Mouse (Mus musculus): ENCODE measurements at regions not wholly inside any gene's neighbourhood (a gene's known extent, or its start where the extent isn't known, plus 50 kb on each side); places are given as distances from the start of the nearest gene placed in this dataset.

- ATAC-seq (replicated peaks; ENCODE audit: low FRiP score, low read depth) (no peak), DNase-seq (ENCODE audit: low spot score) (no peak)
- H3K36me3 ChIP-seq (ENCODE audit: insufficient read depth, low read length): no peaks in the 10 kb centered on the region
- H3K27me3 ChIP-seq (ENCODE audit: insufficient read depth, low read length): no peaks in the 10 kb centered on the region
- no peak overlapping the region for H3K4me3 ChIP-seq (replicated peaks; ENCODE audit: low read depth, low read length)
- H3K9ac ChIP-seq (ENCODE audit: low read depth, low read length): no peak overlapping the region
- H3K4me2 ChIP-seq (ENCODE audit: low read length): no peak overlapping the region
- H3K27ac ChIP-seq: no peak overlapping the region
- TF ChIP-seq CTCF (IDR thresholded peaks at IDR 0.05; ENCODE audit: low read depth): no peak
- no peaks in the 10 kb centered on the region for H3K4me1 ChIP-seq (replicated peaks; ENCODE audit: insufficient read depth, low read length)
- WGBS: 55% methylated on average over 3 of the region's 3 CpGs
- no peaks in the 10 kb centered on the region for H3K9me3 ChIP-seq (replicated peaks; ENCODE audit: low read length)
Observed at GRCm38 (mm10) chr1:143504066-143504440, 136.4 kb upstream of the B3galt2 start.

- H3K9ac ChIP-seq (ENCODE audit: low read depth, low read length): no peak overlapping the region
- ATAC-seq (replicated peaks; ENCODE audit: low FRiP score, low read depth) (no peak), DNase-seq (ENCODE audit: low spot score) (no peak)
- H3K4me1 ChIP-seq (replicated peaks; ENCODE audit: insufficient read depth, low read length): no peaks in the 10 kb centered on the region
- H3K9me3 ChIP-seq (replicated peaks; ENCODE audit: low read length): no peaks in the 10 kb centered on the region
- H3K4me3 ChIP-seq (replicated peaks; ENCODE audit: low read depth, low read length): no peak overlapping the region
- no peaks in the 10 kb centered on the region for H3K27me3 ChIP-seq (ENCODE audit: insufficient read depth, low read length)
- no peak overlapping the region for H3K4me2 ChIP-seq (ENCODE audit: low read length)
- 94% methylated on average over 1 of the region's 1 CpGs for WGBS
- no peak overlapping the region for H3K27ac ChIP-seq
- H3K36me3 ChIP-seq (ENCODE audit: insufficient read depth, low read length): no peaks in the 10 kb centered on the region
- no peak for TF ChIP-seq CTCF (IDR thresholded peaks at IDR 0.05; ENCODE audit: low read depth)
Observed at GRCm38 (mm10) chr1:143505318-143505717, 135.1 kb upstream of the B3galt2 start.

- no peaks in the 10 kb centered on the region for H3K4me1 ChIP-seq (replicated peaks; ENCODE audit: insufficient read depth, low read length)
- WGBS: 77% methylated on average over 6 of the region's 6 CpGs
- no peak for TF ChIP-seq CTCF (IDR thresholded peaks at IDR 0.05; ENCODE audit: low read depth)
- H3K27ac ChIP-seq: no peak overlapping the region
- H3K4me3 ChIP-seq (replicated peaks; ENCODE audit: low read depth, low read length): no peak overlapping the region
- DNase-seq (ENCODE audit: low spot score) (no peak), ATAC-seq (replicated peaks; ENCODE audit: low FRiP score, low read depth) (no peak)
- H3K4me2 ChIP-seq (ENCODE audit: low read length): no peak overlapping the region
- no peak overlapping the region for H3K9ac ChIP-seq (ENCODE audit: low read depth, low read length)
- no peaks in the 10 kb centered on the region for H3K9me3 ChIP-seq (replicated peaks; ENCODE audit: low read length)
- H3K27me3 ChIP-seq (ENCODE audit: insufficient read depth, low read length): no peaks in the 10 kb centered on the region
- H3K36me3 ChIP-seq (ENCODE audit: insufficient read depth, low read length): no peaks in the 10 kb centered on the region
Observed at GRCm38 (mm10) chr1:143523831-143524521, 116.5 kb upstream of the B3galt2 start.

GRCm38 (mm10) chr1:143524522-143524865 is 116.0 kb upstream of the B3galt2 start:
- TF ChIP-seq CTCF (IDR thresholded peaks at IDR 0.05; ENCODE audit: low read depth): no peak
- DNase-seq (ENCODE audit: low spot score) (no peak), ATAC-seq (replicated peaks; ENCODE audit: low FRiP score, low read depth) (no peak)
- Histone ChIP-seq H3K4me2 (ENCODE audit: low read length) (no peak overlapping the region), H3K4me3 (replicated peaks; ENCODE audit: low read depth, low read length) (no peak overlapping the region), H3K4me1 (replicated peaks; ENCODE audit: insufficient read depth, low read length) (no peaks in the 10 kb centered on the region), H3K36me3 (ENCODE audit: insufficient read depth, low read length) (no peaks in the 10 kb centered on the region), H3K27me3 (ENCODE audit: insufficient read depth, low read length) (no peaks in the 10 kb centered on the region), H3K9me3 (replicated peaks; ENCODE audit: low read length) (no peaks in the 10 kb centered on the region), H3K9ac (ENCODE audit: low read depth, low read length) (no peak overlapping the region), H3K27ac (no peak overlapping the region)
- WGBS: 31% methylated on average over 5 of the region's 5 CpGs

- 92% methylated on average over 2 of the region's 2 CpGs for WGBS
- TF ChIP-seq CTCF (IDR thresholded peaks at IDR 0.05; ENCODE audit: low read depth): no peak
- no peak overlapping the region for H3K9ac ChIP-seq (ENCODE audit: low read depth, low read length)
Observed at GRCm38 (mm10) chr1:143540223-143540622, 100.2 kb upstream of the B3galt2 start.

GRCm38 (mm10) chr1:143540701-143541100 is 99.8 kb upstream of the B3galt2 start:
- no peak for ATAC-seq (replicated peaks; ENCODE audit: low FRiP score, low read depth)
- Histone ChIP-seq H3K9me3 (replicated peaks; ENCODE audit: low read length) (no peaks in the 10 kb centered on the region), H3K4me2 (ENCODE audit: low read length) (no peak overlapping the region), H3K4me1 (replicated peaks; ENCODE audit: insufficient read depth, low read length) (no peaks in the 10 kb centered on the region), H3K27me3 (ENCODE audit: insufficient read depth, low read length) (no peaks in the 10 kb centered on the region), H3K36me3 (ENCODE audit: insufficient read depth, low read length) (no peaks in the 10 kb centered on the region), H3K9ac (ENCODE audit: low read depth, low read length) (no peak overlapping the region), H3K4me3 (replicated peaks; ENCODE audit: low read depth, low read length) (no peak overlapping the region), H3K27ac (no peak overlapping the region)
- no peak for TF ChIP-seq CTCF (IDR thresholded peaks at IDR 0.05; ENCODE audit: low read depth)
- WGBS: 53% methylated on average over 3 of the region's 3 CpGs
- no peak for DNase-seq (ENCODE audit: low spot score)

More at GRCm38 (mm10) chr1:143540223-143540622, 100.2 kb upstream of the B3galt2 start:
- no peaks in the 10 kb centered on the region for H3K27me3 ChIP-seq (ENCODE audit: insufficient read depth, low read length)
- no peak overlapping the region for H3K27ac ChIP-seq
- no peak for DNase-seq (ENCODE audit: low spot score)
- H3K4me1 ChIP-seq (replicated peaks; ENCODE audit: insufficient read depth, low read length): no peaks in the 10 kb centered on the region
- ATAC-seq (replicated peaks; ENCODE audit: low FRiP score, low read depth): no peak
- H3K36me3 ChIP-seq (ENCODE audit: insufficient read depth, low read length): no peaks in the 10 kb centered on the region
- no peak overlapping the region for H3K4me2 ChIP-seq (ENCODE audit: low read length)
- no peak overlapping the region for H3K4me3 ChIP-seq (replicated peaks; ENCODE audit: low read depth, low read length)
- H3K9me3 ChIP-seq (replicated peaks; ENCODE audit: low read length): no peaks in the 10 kb centered on the region

Data from kidney, postnatal 0 days (tissue).